Mouse (Mus musculus): Measurements from ENCODE around the gene Arhgap42.

GRCm38 (mm10) chr9:8953306-8953705 lies 285.6 kb downstream of the Arhgap42 start:
- TF ChIP-seq CTCF (IDR thresholded peaks at IDR 0.05; ENCODE audit: control insufficient read depth, insufficient read depth, insufficient replicate concordance, low read depth, low read length) (no peak), POLR2A (IDR thresholded peaks at IDR 0.05; ENCODE audit: control insufficient read depth, low read depth, low read length) (no peak)

Data from testis, adult 2 months (tissue).